Mouse (Mus musculus): ENCODE results near the gene Etv2.

DNA sequence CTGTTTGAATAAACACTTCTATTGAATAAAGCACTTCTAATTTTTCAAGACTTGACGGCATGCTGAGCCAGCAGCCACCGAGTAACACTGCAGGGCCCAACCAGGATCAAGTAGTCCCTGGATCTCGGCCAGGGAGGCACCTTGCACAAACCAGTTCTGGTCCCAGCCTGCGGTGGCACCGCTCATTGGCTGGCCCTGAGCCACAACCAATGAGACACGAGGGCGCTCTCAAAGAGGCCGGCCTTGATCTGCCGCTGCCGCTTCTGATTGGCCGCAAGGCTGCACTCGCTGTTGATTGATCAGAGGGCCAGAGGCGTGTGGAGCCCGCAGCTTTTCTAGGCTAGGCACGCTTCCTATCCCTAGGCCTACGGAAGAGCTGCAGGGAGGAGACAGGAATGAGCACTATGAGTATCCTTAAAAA lies 35.7 kb downstream of the Etv2 start:
- no peak for TF ChIP-seq CTCF (IDR thresholded peaks at IDR 0.05; ENCODE audit: extremely low read depth, insufficient read depth, insufficient read length, insufficient replicate concordance)
- TF ChIP-seq POLR2A (IDR thresholded peaks at IDR 0.05; ENCODE audit: low read depth, low read length): no peak

Data from spleen, adult 2 months (tissue).